Mouse (Mus musculus): ENCODE measurements around the gene Ppp1cb. TPM values are rescaled to one million over a fixed set of nuclear protein-coding genes. Genes with fewer than 3 reads are reported as not detected.

Gene Ppp1cb
- 236 TPM for polyA plus RNA-seq (2014; fragmentation: Illumina TruSeq; extraction: RNeasy Lipid Tissue Mini Kit (QIAGEN cat#74804); ENCODE audit: low read depth, low replicate concordance)

GRCm38 (mm10) chr5:32458408-32459143 lies at the start of gene Ppp1cb:
TSS of gene Ppp1cb (plus strand) at chr5:32458843.

Other genes with a start within 250 kb of the Ppp1cb start
- 0.84 TPM for gene Plb1, start 226.1 kb upstream of the Ppp1cb start, polyA plus RNA-seq (2014; fragmentation: Illumina TruSeq; extraction: RNeasy Lipid Tissue Mini Kit (QIAGEN cat#74804); ENCODE audit: low read depth, low replicate concordance)
- gene Yes1, start 152.3 kb downstream of the Ppp1cb start, polyA plus RNA-seq (2014; fragmentation: Illumina TruSeq; extraction: RNeasy Lipid Tissue Mini Kit (QIAGEN cat#74804); ENCODE audit: low read depth, low replicate concordance): 11.8 TPM